Mouse (Mus musculus) embryonic facial prominence, embryonic 11.5 days (tissue): ENCODE results near the gene Ifngr2. TPM values are rescaled to one million over a fixed set of nuclear protein-coding genes. Genes with fewer than 3 reads are reported as not detected.
"Not testable (repeated sequence)": the region's sequence is repeated elsewhere in the genome, so short reads cannot be mapped to it uniquely, and the experiment has no call there.

Source experiments
- ATAC-seq: fragments of 200-750 bp; cut with Nextera tagmentation; replicated peaks from 2 replicates; pipeline ENCODE4 v1.8.0; 2017; ENCODE audit warnings: low read depth; ENCODE audit not compliant: insufficient number of reproducible peaks, low FRiP score, low TSS enrichment
- DNase-seq: peaks from one replicate; pipeline ENCODE4 v3.0.0-alpha.2; 2015; ENCODE audit warnings: low spot score
- H3K27ac ChIP-seq: fragments of 300-500 bp; sonication (generic); replicated peaks from 2 replicates; pipeline ENCODE4 v1.5.1; 2014; ENCODE audit warnings: mild to moderate bottlenecking, low read depth, low read length, control low read depth
- H3K27me3 ChIP-seq: fragments of 300-500 bp; sonication (generic); 2 replicates; pipeline ENCODE4 v1.6.1; 2014; ENCODE audit warnings: mild to moderate bottlenecking, low read length, moderate library complexity, mixed read lengths; ENCODE audit not compliant: control insufficient read depth, insufficient read depth
- H3K36me3 ChIP-seq: fragments of 300-500 bp; sonication (generic); replicated peaks from 2 replicates; pipeline ENCODE4 v1.6.1; 2014; ENCODE audit warnings: low read depth, mild to moderate bottlenecking, low read length, moderate library complexity, mixed read lengths; ENCODE audit not compliant: control insufficient read depth, insufficient read depth
- H3K4me1 ChIP-seq: fragments of 300-500 bp; sonication (generic); 2 replicates; pipeline ENCODE4 v1.6.1; 2014; ENCODE audit warnings: low read length, mixed read lengths; ENCODE audit not compliant: control insufficient read depth, insufficient read depth
- H3K4me2 ChIP-seq: fragments of 300-500 bp; sonication (generic); 2 replicates; pipeline ENCODE4 v1.6.1; 2014; ENCODE audit warnings: low read depth, mild to moderate bottlenecking, control low read depth, low read length, moderate library complexity
- H3K4me3 ChIP-seq: fragments of 300-500 bp; sonication (generic); 2 replicates; pipeline ENCODE4 v1.5.1; 2014; ENCODE audit warnings: low read depth, low read length, control low read depth
- H3K9ac ChIP-seq: fragments of 300-500 bp; sonication (generic); replicated peaks from 2 replicates; pipeline ENCODE4 v1.6.1; 2014; ENCODE audit warnings: mild to moderate bottlenecking, control low read depth, low read length
- H3K9me3 ChIP-seq: fragments of 300-500 bp; sonication (generic); replicated peaks from 2 replicates; pipeline ENCODE4 v1.6.1; 2016; ENCODE audit warnings: mild to moderate bottlenecking, low read length, inconsistent platforms, mixed read lengths; ENCODE audit not compliant: control insufficient read depth
- WGBS: fragments of 180-500 bp; shearing (Covaris S2); extraction: QIAGEN DNeasy Blood & Tissue Kit; methylation state at CpG from one replicate; pipeline ENCODE4 v1.1.7; 2014; 5-methylcytosine and 5-hydroxymethylcytosine counted together
- polyA plus RNA-seq: library from polyadenylated mRNA; unstranded; fragments of >200 nt; fragmentation: Nextera tagmentation; extraction: Ambion mirVana; gene quantifications from 2 replicates; pipeline ENCODE4 v1.2.1, GENCODE M21; 2014

Gene Ifngr2
- polyA plus RNA-seq, 1 experiment from 2014 or later = 41.4 TPM

GRCm38 (mm10) chr16:91522040-91522439 lies 24.8 kb upstream of the Ifngr2 start:
- WGBS = 81% methylated on average over 5 of the region's 5 CpGs
- H3K27ac ChIP-seq = no peak overlapping the region
- H3K36me3 ChIP-seq = no peaks in the 10 kb centered on the region
- no peaks in the 10 kb centered on the region for H3K9me3 ChIP-seq
- H3K4me3 ChIP-seq = no peak overlapping the region
- H3K9ac ChIP-seq = no peak overlapping the region
- no peaks in the 10 kb centered on the region for H3K27me3 ChIP-seq
- H3K4me1 ChIP-seq = no peaks in the 10 kb centered on the region
- DNase-seq (no peak), ATAC-seq (no peak)
- H3K4me2 ChIP-seq = no peak overlapping the region

- Histone ChIP-seq H3K9ac (no peak overlapping the region), H3K4me2 (no peak overlapping the region), H3K4me3 (no peak overlapping the region), H3K9me3 (no peaks in the 10 kb centered on the region), H3K4me1 (no peaks in the 10 kb centered on the region), H3K27me3 (no peaks in the 10 kb centered on the region), H3K36me3 (no peaks in the 10 kb centered on the region), H3K27ac (no peak overlapping the region)
- no peak for ATAC-seq
- no peak for DNase-seq
- 76% methylated on average over 18 of the region's 18 CpGs for WGBS
These were observed 24.2 kb upstream of the Ifngr2 start for GRCm38 (mm10) chr16:91522479-91523309.

GRCm38 (mm10) chr16:91524206-91524605 lies 22.7 kb upstream of the Ifngr2 start:
- ATAC-seq (no peak), DNase-seq (no peak)
- 88% methylated on average over 5 of the region's 5 CpGs for WGBS

GRCm38 (mm10) chr16:91526274-91526673 lies 20.6 kb upstream of the Ifngr2 start:
- no peak overlapping the region for H3K4me2 ChIP-seq
- H3K36me3 ChIP-seq = no peaks in the 10 kb centered on the region
- H3K27me3 ChIP-seq = no peaks in the 10 kb centered on the region
- no peak for ATAC-seq
- no peaks in the 10 kb centered on the region for H3K9me3 ChIP-seq
- no peak overlapping the region for H3K4me3 ChIP-seq
- no peak for DNase-seq
- H3K4me1 ChIP-seq = no peaks in the 10 kb centered on the region
- no peak overlapping the region for H3K9ac ChIP-seq
- H3K27ac ChIP-seq = no peak overlapping the region
- WGBS = 96% methylated on average over 6 of the region's 6 CpGs

More at GRCm38 (mm10) chr16:91524206-91524605, 22.7 kb upstream of the Ifngr2 start:
- H3K27ac ChIP-seq = no peak overlapping the region
- no peaks in the 10 kb centered on the region for H3K36me3 ChIP-seq
- H3K9ac ChIP-seq = no peak overlapping the region
- H3K4me1 ChIP-seq = no peaks in the 10 kb centered on the region
- no peak overlapping the region for H3K4me2 ChIP-seq
- H3K9me3 ChIP-seq = no peaks in the 10 kb centered on the region
- no peak overlapping the region for H3K4me3 ChIP-seq
- no peaks in the 10 kb centered on the region for H3K27me3 ChIP-seq

GRCm38 (mm10) chr16:91527051-91527450 lies 19.8 kb upstream of the Ifngr2 start:
- DNase-seq (no peak), ATAC-seq (no peak)
- Histone ChIP-seq H3K36me3 (no peaks in the 10 kb centered on the region), H3K4me1 (no peaks in the 10 kb centered on the region), H3K27ac (no peak overlapping the region), H3K9me3 (no peaks in the 10 kb centered on the region), H3K27me3 (no peaks in the 10 kb centered on the region), H3K4me3 (no peak overlapping the region), H3K9ac (no peak overlapping the region), H3K4me2 (no peak overlapping the region)
- 77% methylated on average over 10 of the region's 10 CpGs for WGBS

GRCm38 (mm10) chr16:91527500-91527899 lies 19.4 kb upstream of the Ifngr2 start:
- H3K36me3 ChIP-seq = no peaks in the 10 kb centered on the region
- no peak for DNase-seq
- WGBS = 71% methylated on average over 5 of the region's 5 CpGs

GRCm38 (mm10) chr16:91528578-91528977 lies 18.3 kb upstream of the Ifngr2 start:
- no peaks in the 10 kb centered on the region for H3K36me3 ChIP-seq
- H3K27ac ChIP-seq = no peak overlapping the region
- DNase-seq = no peak
- H3K9ac ChIP-seq = no peak overlapping the region
- 93% methylated on average over 9 of the region's 9 CpGs for WGBS
- H3K27me3 ChIP-seq = no peaks in the 10 kb centered on the region
- H3K4me1 ChIP-seq = no peaks in the 10 kb centered on the region
- no peak for ATAC-seq
- H3K9me3 ChIP-seq = no peaks in the 10 kb centered on the region
- H3K4me3 ChIP-seq = no peak overlapping the region
- no peak overlapping the region for H3K4me2 ChIP-seq

More at GRCm38 (mm10) chr16:91527500-91527899, 19.4 kb upstream of the Ifngr2 start:
- no peak for ATAC-seq
- Histone ChIP-seq H3K4me3 (no peak overlapping the region), H3K9me3 (no peaks in the 10 kb centered on the region), H3K9ac (no peak overlapping the region), H3K27ac (no peak overlapping the region), H3K4me1 (no peaks in the 10 kb centered on the region), H3K27me3 (no peaks in the 10 kb centered on the region), H3K4me2 (no peak overlapping the region)

GRCm38 (mm10) chr16:91530830-91531229 lies 16.0 kb upstream of the Ifngr2 start:
- H3K9ac ChIP-seq, H3K36me3 ChIP-seq: not testable (repeated sequence)
- WGBS = 73% methylated on average over 4 of the region's 4 CpGs

More at GRCm38 (mm10) chr16:91530830-91531229, 16.0 kb upstream of the Ifngr2 start:
- not testable (repeated sequence) for H3K4me2 ChIP-seq, H3K9me3 ChIP-seq, H3K27me3 ChIP-seq, ATAC-seq, H3K27ac ChIP-seq, H3K4me3 ChIP-seq, DNase-seq, H3K4me1 ChIP-seq
